Mouse (Mus musculus) liver, adult 2 months (tissue): ENCODE measurements at regions not wholly inside any gene's neighbourhood (a gene's known extent, or its start where the extent isn't known, plus 50 kb on each side); places are given as distances from the start of the nearest gene placed in this dataset.

Experiments
- CTCF ChIP-seq: fragments of 200-500 bp; IDR thresholded peaks from 2 replicates; pipeline ENCODE4 v1.5.1; 2011; ENCODE audit warnings: low read depth, low read length, control low read depth
- POLR2A ChIP-seq: fragments of 200-500 bp; IDR thresholded peaks from 2 replicates; pipeline ENCODE4 v1.6.1; 2011; ENCODE audit warnings: low read length, control low read depth; ENCODE audit not compliant: insufficient read depth; ENCODE audit errors: extremely low read depth

DNA sequence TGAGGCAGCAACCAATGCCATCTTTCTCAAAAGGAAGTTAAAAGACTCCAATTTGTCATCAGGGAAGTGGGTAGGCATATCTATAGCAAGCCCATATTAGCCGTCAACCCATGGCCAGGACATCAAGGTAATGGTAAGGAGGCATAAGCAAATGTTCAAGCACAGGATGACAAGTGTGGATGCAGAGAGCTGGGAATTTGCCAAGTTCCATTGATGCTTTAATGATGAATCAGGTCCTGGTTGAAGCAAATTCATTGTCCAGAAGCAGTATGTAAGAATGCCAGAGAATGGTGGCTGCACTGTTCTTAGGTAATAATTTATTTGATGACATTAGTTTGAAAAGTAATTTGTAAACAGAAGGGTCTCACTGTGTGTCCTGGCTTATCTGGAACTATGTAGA is 734.8 kb downstream of the Inhba start:
- TF ChIP-seq CTCF (no peak), POLR2A (no peak)
